Mouse (Mus musculus) limb, embryonic 10.5 days (tissue): ENCODE measurements around the gene Gucd1. TPM values are rescaled to one million over a fixed set of nuclear protein-coding genes. Genes with fewer than 3 reads are reported as not detected.
"Not testable (repeated sequence)": the region's sequence is repeated elsewhere in the genome, so short reads cannot be mapped to it uniquely, and the experiment has no call there.

ENCODE experiments used
- DNase-seq: peaks from one replicate; pipeline ENCODE4 v3.0.0-alpha.2; 2017; ENCODE audit warnings: low spot score
- H3K27ac ChIP-seq: fragments of 300-500 bp; sonication (generic); 2 replicates; pipeline ENCODE4 v1.5.1; 2016; ENCODE audit warnings: mild to moderate bottlenecking
- H3K27me3 ChIP-seq: fragments of 300-500 bp; sonication (generic); 2 replicates; pipeline ENCODE4 v1.6.1; 2016; ENCODE audit warnings: low read depth, mild to moderate bottlenecking; ENCODE audit not compliant: poor library complexity, severe bottlenecking
- H3K36me3 ChIP-seq: fragments of 300-500 bp; sonication (generic); 2 replicates; pipeline ENCODE4 v1.6.1; 2016; ENCODE audit warnings: mild to moderate bottlenecking, moderate library complexity
- H3K4me1 ChIP-seq: fragments of 300-500 bp; sonication (generic); 2 replicates; pipeline ENCODE4 v1.6.1; 2016
- H3K4me3 ChIP-seq: fragments of 300-500 bp; sonication (generic); 2 replicates; pipeline ENCODE4 v1.5.1; 2016; ENCODE audit warnings: mild to moderate bottlenecking, moderate library complexity
- H3K9me3 ChIP-seq: fragments of 300-500 bp; sonication (generic); replicated peaks from 2 replicates; pipeline ENCODE4 v1.6.1; 2016; ENCODE audit warnings: mild to moderate bottlenecking
- WGBS: fragments of 180-500 bp; shearing (Covaris S2); methylation state at CpG from one replicate; pipeline ENCODE4 v1.1.7; 2016; 5-methylcytosine and 5-hydroxymethylcytosine counted together
- polyA plus RNA-seq: library from polyadenylated mRNA; unstranded; fragments of >200 nt; fragmentation: Nextera tagmentation; extraction: Ambion mirVana; gene quantifications from 2 replicates; pipeline ENCODE4 v1.2.1, GENCODE M21; 2016

Gucd1 gene
- polyA plus RNA-seq, result 26.1 and 32.3 TPM in 2 replicates

- peak; percentile 98 for DNase-seq
- peak within 1 kb of the TSS; percentile 89 for H3K4me3 ChIP-seq
- H3K4me1 ChIP-seq, result peaks cover 42% of the 10 kb centered on the region
- H3K27ac ChIP-seq, result peak within 1 kb of the TSS; percentile 89
- peaks cover 36% of the 10 kb centered on the region for H3K36me3 ChIP-seq
- under 1% methylated on average over 20 of the region's 20 CpGs for WGBS
- no peaks in the 10 kb centered on the region for H3K9me3 ChIP-seq
- H3K27me3 ChIP-seq, result no peaks in the 10 kb centered on the region
Measured at GRCm38 (mm10) chr10:75517758-75518143, at the start of gene Gucd1. Gene Gucd1 (minus strand): TSS chr10:75517972.

GRCm38 (mm10) chr10:75566765-75567164, 49.0 kb upstream of the Gucd1 start:
- H3K27ac ChIP-seq, H3K36me3 ChIP-seq, DNase-seq, H3K4me3 ChIP-seq, H3K9me3 ChIP-seq: not testable (repeated sequence)
- H3K27me3 ChIP-seq, result peaks cover 24% of the 10 kb centered on the region
- 79% methylated on average over 2 of the region's 2 CpGs for WGBS
- peaks cover 40% of the 10 kb centered on the region for H3K4me1 ChIP-seq

DNA sequence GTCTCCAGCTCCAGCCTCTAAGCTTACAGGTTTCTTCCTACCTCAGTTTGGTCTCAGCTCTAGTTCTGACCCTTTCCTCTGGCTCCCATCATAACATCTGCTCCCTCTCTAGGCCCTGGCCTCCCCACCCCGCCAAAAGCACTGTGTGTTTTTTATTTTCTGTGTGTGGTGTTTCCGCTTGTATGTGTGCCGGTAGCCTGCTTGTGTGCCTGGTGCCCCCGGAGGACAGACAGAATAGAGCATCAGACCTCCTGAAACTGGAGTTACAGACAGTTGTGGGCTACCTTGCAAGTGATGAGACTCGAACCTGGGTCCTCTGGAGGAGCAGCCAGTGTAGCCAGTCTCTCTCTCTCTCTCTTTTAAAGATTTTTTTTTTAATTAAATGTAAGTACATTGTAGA, 48.5 kb upstream of the Gucd1 start:
- H3K27me3 ChIP-seq, result peaks cover 28% of the 10 kb centered on the region
- no peak for DNase-seq
- 88% methylated on average over 5 of the region's 5 CpGs for WGBS
- H3K9me3 ChIP-seq, result no peaks in the 10 kb centered on the region
- H3K36me3 ChIP-seq, result no peaks in the 10 kb centered on the region
- no peak overlapping the region for H3K4me3 ChIP-seq
- peaks cover 36% of the 10 kb centered on the region for H3K4me1 ChIP-seq
- H3K27ac ChIP-seq, result no peak overlapping the region

DNA sequence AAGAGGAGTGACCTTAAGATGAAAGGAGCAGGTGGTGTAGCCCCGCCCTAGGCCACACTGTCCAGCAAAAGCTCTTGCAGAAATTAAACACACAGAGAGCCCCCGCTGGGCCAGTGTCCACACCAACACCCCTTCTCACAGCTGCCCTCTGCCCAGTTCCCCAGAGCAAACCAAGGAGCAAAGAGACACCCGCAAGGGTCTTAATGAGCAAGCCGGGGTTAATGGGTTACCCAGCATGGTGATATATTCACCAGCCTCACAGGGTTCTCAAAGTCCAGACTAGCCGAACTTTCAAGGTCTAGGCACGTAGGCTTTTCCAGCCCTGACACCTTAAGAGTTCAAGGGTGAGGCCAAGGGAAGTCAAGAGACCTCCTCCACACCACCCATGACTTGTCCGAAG, 48.1 kb upstream of the Gucd1 start:
- no peak overlapping the region for H3K4me3 ChIP-seq
- WGBS, result 83% methylated on average over 7 of the region's 7 CpGs
- peaks cover 33% of the 10 kb centered on the region for H3K27me3 ChIP-seq
- H3K27ac ChIP-seq, result no peak overlapping the region
- no peaks in the 10 kb centered on the region for H3K9me3 ChIP-seq
- DNase-seq, result no peak
- H3K4me1 ChIP-seq, result peaks cover 35% of the 10 kb centered on the region
- H3K36me3 ChIP-seq, result no peaks in the 10 kb centered on the region

DNA sequence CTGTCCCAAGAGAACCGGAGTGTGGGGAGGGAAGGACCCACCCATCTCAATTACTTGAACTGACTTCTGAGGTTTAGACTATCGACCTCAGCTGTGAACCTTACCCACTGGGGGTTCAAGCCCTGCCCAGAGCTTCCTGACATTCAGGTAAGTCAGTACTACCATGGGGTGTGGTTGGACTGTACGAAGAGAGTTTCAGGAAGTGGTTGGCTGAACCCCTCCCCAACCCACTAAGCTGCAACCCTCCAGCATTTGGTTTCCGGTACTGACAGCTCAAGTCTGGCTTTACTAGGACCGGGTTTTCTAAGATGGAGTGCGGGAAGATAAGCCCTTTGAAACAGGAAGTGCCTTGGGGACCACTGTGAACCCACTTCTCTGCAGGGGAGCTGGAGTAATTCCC, 47.7 kb upstream of the Gucd1 start:
- no peaks in the 10 kb centered on the region for H3K9me3 ChIP-seq
- H3K27me3 ChIP-seq, result peaks cover 37% of the 10 kb centered on the region
- H3K27ac ChIP-seq, result no peak overlapping the region
- WGBS, result 69% methylated on average over 6 of the region's 6 CpGs
- DNase-seq, result no peak
- H3K4me3 ChIP-seq, result no peak overlapping the region
- H3K36me3 ChIP-seq, result no peaks in the 10 kb centered on the region
- peaks cover 35% of the 10 kb centered on the region for H3K4me1 ChIP-seq

DNA sequence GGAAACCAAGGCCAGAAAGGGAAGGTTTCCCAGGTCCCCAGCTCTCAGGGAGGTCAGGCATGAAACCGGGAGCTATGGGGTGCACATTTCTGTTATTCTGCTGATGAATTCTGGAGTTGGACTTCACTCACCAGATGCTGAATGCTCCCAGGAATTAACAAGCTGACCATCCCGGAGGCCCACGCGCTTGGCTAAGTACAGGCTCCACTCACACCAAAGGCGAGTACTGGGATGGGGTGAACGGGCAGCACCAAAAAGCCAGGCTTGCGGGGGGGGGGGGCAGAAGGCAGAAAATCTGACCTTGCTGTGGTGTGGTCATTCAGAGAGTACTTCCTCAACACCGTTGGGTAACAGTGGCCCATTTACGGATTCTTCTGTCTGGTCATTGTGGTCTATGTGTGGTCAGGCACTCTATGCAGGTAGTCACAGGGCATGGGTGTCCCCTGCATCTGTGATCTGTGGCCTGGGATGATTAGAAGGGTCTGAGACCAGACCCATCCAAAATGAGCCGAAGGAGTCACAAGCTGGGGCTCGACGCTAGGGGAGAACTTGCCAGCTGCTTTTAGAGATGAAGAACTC, 47.0 kb upstream of the Gucd1 start:
- Histone ChIP-seq H3K27me3 (peaks cover 44% of the 10 kb centered on the region), H3K4me3 (no peak overlapping the region), H3K9me3 (no peaks in the 10 kb centered on the region), H3K4me1 (peaks cover 42% of the 10 kb centered on the region), H3K36me3 (no peaks in the 10 kb centered on the region), H3K27ac (no peak overlapping the region)
- WGBS, result 87% methylated on average over 12 of the region's 12 CpGs
- no peak for DNase-seq

DNA sequence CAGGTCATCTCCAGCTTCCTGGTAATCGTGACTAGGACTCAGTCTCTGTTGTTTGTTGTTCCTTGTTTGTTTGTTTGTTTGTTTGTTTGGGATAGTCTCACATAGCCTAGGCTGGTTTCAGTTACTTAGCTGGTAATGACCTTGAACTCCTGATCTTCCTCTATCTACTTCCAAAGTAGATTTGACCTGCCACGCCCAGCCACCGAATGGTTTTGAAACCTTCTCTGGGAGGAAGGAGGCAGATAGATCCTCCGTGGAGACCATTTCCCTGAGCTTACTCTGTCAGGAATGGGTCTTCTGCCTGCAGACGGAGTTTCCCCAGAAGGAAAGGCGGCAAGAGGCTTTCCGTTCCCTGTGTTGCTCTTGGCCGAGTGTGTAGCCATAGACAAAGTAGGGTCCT, 44.8 kb upstream of the Gucd1 start:
- Histone ChIP-seq H3K27ac (no peak overlapping the region), H3K4me1 (peaks cover 52% of the 10 kb centered on the region), H3K27me3 (peaks cover 58% of the 10 kb centered on the region), H3K36me3 (no peaks in the 10 kb centered on the region), H3K9me3 (no peaks in the 10 kb centered on the region), H3K4me3 (no peak overlapping the region)
- DNase-seq, result no peak
- WGBS, result 88% methylated on average over 8 of the region's 8 CpGs

- DNase-seq, result peak; percentile 32
- Histone ChIP-seq H3K27me3 (peaks cover 60% of the 10 kb centered on the region), H3K4me1 (peaks cover 54% of the 10 kb centered on the region), H3K9me3 (no peaks in the 10 kb centered on the region), H3K36me3 (no peaks in the 10 kb centered on the region), H3K4me3 (peak within 1 kb of the TSS; percentile 71), H3K27ac (peak within 1 kb of the TSS; percentile 85)
- WGBS, result 53% methylated on average over 10 of the region's 10 CpGs
Measured at GRCm38 (mm10) chr10:75561071-75561654, 43.4 kb upstream of the Gucd1 start, which contains the start of gene Ggt1. Gene Ggt1 (plus strand): TSS chr10:75561604.

DNA sequence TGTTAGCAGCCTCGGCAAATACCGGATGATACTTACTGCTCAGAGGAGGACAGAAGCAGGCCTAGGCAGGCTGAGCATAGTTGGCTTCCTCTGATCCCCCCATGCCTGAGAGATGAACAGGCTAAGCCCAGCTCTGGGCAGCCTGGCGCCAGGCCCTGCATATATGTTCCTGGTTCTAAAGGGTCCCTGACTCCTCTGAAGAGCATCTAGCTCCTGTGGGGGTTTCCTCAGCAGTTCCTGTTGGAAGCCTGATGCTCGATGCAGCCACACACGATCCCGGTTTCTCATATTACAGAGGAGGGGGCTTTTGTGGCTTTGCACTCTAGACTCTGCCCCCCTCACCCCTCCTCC, 42.8 kb upstream of the Gucd1 start:
- H3K9me3 ChIP-seq, result no peaks in the 10 kb centered on the region
- H3K36me3 ChIP-seq, result no peaks in the 10 kb centered on the region
- peaks cover 60% of the 10 kb centered on the region for H3K27me3 ChIP-seq
- peaks cover 54% of the 10 kb centered on the region for H3K4me1 ChIP-seq
- 9% methylated on average over 6 of the region's 6 CpGs for WGBS
- DNase-seq, result no peak
- H3K27ac ChIP-seq, result peak overlapping the region; percentile 85
- H3K4me3 ChIP-seq, result peak overlapping the region; percentile 71

DNA sequence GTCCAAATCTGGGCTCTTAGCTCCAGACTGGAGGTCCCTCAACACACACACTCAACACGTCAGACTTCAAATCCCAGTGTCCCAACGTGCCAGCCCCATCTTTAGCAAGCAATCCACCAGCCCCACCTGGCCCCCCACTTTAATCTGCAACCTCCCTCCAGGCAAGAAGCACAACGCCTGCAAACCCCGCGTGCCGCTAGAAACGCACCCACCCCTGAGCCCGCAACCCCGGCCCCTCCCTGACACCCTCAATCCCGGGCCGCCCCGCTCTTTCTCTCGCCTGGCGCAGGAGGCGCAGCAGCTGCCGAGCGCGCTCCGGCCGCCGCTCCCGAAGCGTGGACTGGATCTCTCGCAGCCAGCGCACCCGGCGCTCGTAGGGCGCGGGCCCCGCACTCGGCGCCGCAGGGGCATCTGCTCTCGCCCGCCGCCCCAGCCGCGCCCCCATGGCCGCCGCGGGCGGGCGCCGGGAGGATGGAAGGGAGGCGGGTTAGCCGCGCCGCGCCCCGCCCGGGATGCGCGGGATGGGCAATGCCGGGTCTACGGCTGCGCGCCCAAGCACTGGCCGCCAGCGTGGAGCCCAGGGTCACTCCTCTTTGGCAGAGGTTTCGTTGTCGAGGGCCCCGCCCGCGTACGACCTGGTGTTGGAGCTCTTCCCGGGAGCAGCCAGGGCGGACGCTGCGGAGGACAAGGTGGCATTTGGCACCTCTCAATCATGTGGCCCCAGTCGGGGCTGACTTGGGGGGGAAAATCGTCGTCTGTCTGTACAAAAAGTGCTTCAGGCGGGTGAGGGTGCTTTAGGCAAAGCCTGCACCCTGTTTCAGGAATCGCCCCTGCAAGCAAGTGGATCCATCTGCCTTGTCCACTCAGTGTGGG, 42.1 kb upstream of the Gucd1 start, which contains the start of gene Lrrc75b:
Gene Lrrc75b, minus strand, starts transcription at position 655 of the 873 bp plus-strand sequence.
- peak; percentile 67 for DNase-seq
- Histone ChIP-seq H3K27ac (peak within 1 kb of the TSS; percentile 85), H3K4me3 (peak within 1 kb of the TSS; percentile 71), H3K9me3 (no peaks in the 10 kb centered on the region), H3K36me3 (no peaks in the 10 kb centered on the region), H3K4me1 (peaks cover 51% of the 10 kb centered on the region), H3K27me3 (peaks cover 60% of the 10 kb centered on the region)
- 1% methylated on average over 75 of the region's 75 CpGs for WGBS

GRCm38 (mm10) chr10:75559041-75559675, 41.4 kb upstream of the Gucd1 start:
- DNase-seq, result no peak
- H3K27me3 ChIP-seq, result peaks cover 56% of the 10 kb centered on the region

GRCm38 (mm10) chr10:75558515-75558914, 40.7 kb upstream of the Gucd1 start:
- 25% methylated on average over 3 of the region's 3 CpGs for WGBS
- no peak for DNase-seq

More at GRCm38 (mm10) chr10:75559041-75559675, 41.4 kb upstream of the Gucd1 start:
- Histone ChIP-seq H3K9me3 (no peaks in the 10 kb centered on the region), H3K27ac (peak overlapping the region; percentile 85; the same call in 1 of the 2 replicates), H3K36me3 (no peaks in the 10 kb centered on the region), H3K4me3 (peak overlapping the region; percentile 71), H3K4me1 (peaks cover 43% of the 10 kb centered on the region)
- WGBS, result 6% methylated on average over 14 of the region's 14 CpGs

More at GRCm38 (mm10) chr10:75558515-75558914, 40.7 kb upstream of the Gucd1 start:
- Histone ChIP-seq H3K36me3 (no peaks in the 10 kb centered on the region), H3K9me3 (no peaks in the 10 kb centered on the region), H3K27me3 (peaks cover 50% of the 10 kb centered on the region), H3K4me1 (peaks cover 43% of the 10 kb centered on the region), H3K27ac (no peak overlapping the region), H3K4me3 (no peak overlapping the region)
